8 mouse cellular contexts compared by ENCODE assay signal in genomic region chr7:72541521-72542478, GRCm38 (mm10).
A peak's percentile ranks its signal among the peaks of the same experiment; 100 is the strongest.
DNase-seq lines count a peak whose midpoint lies in the region; ATAC-seq lines count a peak whose summit lies in the region.

No protein-coding gene starts in this region.

- H3K9ac ChIP-seq in embryonic facial prominence, embryonic 13.5 days: no peak overlapping the region
- 0 out of 2 replicates have a peak overlapping the region, but pooled peaks have one; percentile 10 for H3K9ac ChIP-seq in midbrain, embryonic 16.5 days (ENCODE audit: low read depth, low read length)
- no peak overlapping the region for H3K9ac ChIP-seq in liver, embryonic 11.5 days (ENCODE audit: low read depth, low read length)

- no peaks in the 10 kb centered on the region; the same call in 1 of the 2 replicates for H3K4me1 ChIP-seq in embryonic facial prominence, embryonic 13.5 days
- H3K4me1 ChIP-seq in midbrain, embryonic 16.5 days (ENCODE audit: control insufficient read depth, insufficient read depth, low read length): peaks cover 9% of the 10 kb centered on the region; the same call in 1 of the 2 replicates
- no peaks in the 10 kb centered on the region for H3K4me1 ChIP-seq in liver, embryonic 11.5 days (replicated peaks; ENCODE audit: control insufficient read depth, insufficient read depth, low read length)

- intact Hi-C loops in left cerebral cortex, postnatal 14 days (cut with DNase I): no loop called here
- intact Hi-C loops in left cerebral cortex, postnatal 4 days (cut with DNase I): loop anchor here (10.0 kb wide), 1 partner anchor 853 kb away; no protein-coding TSS in a partner anchor

- WGBS in embryonic facial prominence, embryonic 13.5 days: 34% methylated on average over 14 of the region's 14 CpGs
- 37% methylated on average over 14 of the region's 14 CpGs for WGBS in midbrain, embryonic 16.5 days
- WGBS in liver, embryonic 11.5 days: 66% methylated on average over 14 of the region's 14 CpGs

- H3K9me3 ChIP-seq in embryonic facial prominence, embryonic 13.5 days: no peaks in the 10 kb centered on the region
- H3K9me3 ChIP-seq in midbrain, embryonic 16.5 days (replicated peaks; ENCODE audit: control insufficient read depth, low read length, poor library complexity, severe bottlenecking): no peaks in the 10 kb centered on the region
- H3K9me3 ChIP-seq in liver, embryonic 11.5 days (ENCODE audit: control insufficient read depth, low read length): no peaks in the 10 kb centered on the region

- no peak for ATAC-seq in embryonic facial prominence, embryonic 13.5 days (ENCODE audit: insufficient number of reproducible peaks, insufficient read depth, low FRiP score, low TSS enrichment, low read depth)
- ATAC-seq in midbrain, embryonic 16.5 days: no peak
- ATAC-seq in liver, embryonic 11.5 days (replicated peaks; ENCODE audit: low FRiP score): no peak

- H3K4me2 ChIP-seq in embryonic facial prominence, embryonic 13.5 days: peak overlapping the region; percentile 14; the same call in 1 of the 2 replicates
- H3K4me2 ChIP-seq in midbrain, embryonic 16.5 days (ENCODE audit: low read length): no peak overlapping the region
- H3K4me2 ChIP-seq in liver, embryonic 11.5 days: no peak overlapping the region

- no peak overlapping the region for H3K4me3 ChIP-seq in embryonic facial prominence, embryonic 13.5 days
- no peak overlapping the region for H3K4me3 ChIP-seq in midbrain, embryonic 16.5 days (ENCODE audit: low read depth, low read length)
- H3K4me3 ChIP-seq in liver, embryonic 11.5 days (ENCODE audit: low read depth, low read length): no peak overlapping the region

- no peaks in the 10 kb centered on the region for H3K27me3 ChIP-seq in embryonic facial prominence, embryonic 13.5 days
- no peaks in the 10 kb centered on the region for H3K27me3 ChIP-seq in midbrain, embryonic 16.5 days (ENCODE audit: control insufficient read depth, insufficient read depth, low read depth, low read length)
- H3K27me3 ChIP-seq in liver, embryonic 11.5 days (replicated peaks; ENCODE audit: control insufficient read depth, insufficient read depth, low read length): no peaks in the 10 kb centered on the region

- no peak overlapping the region; the same call in 1 of the 2 replicates for H3K27ac ChIP-seq in embryonic facial prominence, embryonic 13.5 days
- H3K27ac ChIP-seq in midbrain, embryonic 16.5 days (ENCODE audit: low read length): no peak overlapping the region
- H3K27ac ChIP-seq in liver, embryonic 11.5 days (ENCODE audit: low read depth, low read length): no peak overlapping the region

- H3K36me3 ChIP-seq in embryonic facial prominence, embryonic 13.5 days: no peaks in the 10 kb centered on the region
- no peaks in the 10 kb centered on the region for H3K36me3 ChIP-seq in midbrain, embryonic 16.5 days (ENCODE audit: control insufficient read depth, insufficient read depth, low read length)
- H3K36me3 ChIP-seq in liver, embryonic 11.5 days (ENCODE audit: control insufficient read depth, insufficient read depth, low read length): no peaks in the 10 kb centered on the region

- peak; percentile 22 to 37 for DNase-seq in left cerebral cortex, postnatal 14 days (ENCODE audit: low spot score in 2 of 2)
- DNase-seq in left cerebral cortex, postnatal 4 days: no peak
- DNase-seq in heart, postnatal 4 days: peak; percentile 17
- no peak for DNase-seq in liver, embryonic 11.5 days (ENCODE audit: low spot score)
- no peak for DNase-seq in thymus, postnatal 4 days
- DNase-seq in adrenal gland, postnatal 14 days: no peak

Comparison
In these comparisons a context has a peak if more than half of its experiments do, and no peak if none do; other contexts are left out.
1. DNase-seq: peak in left cerebral cortex, postnatal 14 days (2 of 2) and heart, postnatal 4 days (single experiment); none in left cerebral cortex, postnatal 4 days (single experiment), liver, embryonic 11.5 days (single experiment), thymus, postnatal 4 days (single experiment) and adrenal gland, postnatal 14 days (single experiment).